1 mouse cellular context compared by ENCODE assay signal in genomic region chr3:107905942-107906341, GRCm38 (mm10).
TF ChIP-seq lines count a peak whose summit lies in the region.

No protein-coding gene starts in this region.

TF ChIP-seq in MEL, 35 proteins besides CTCF, POLR2A, EP300 and RAD21:
- TF ChIP-seq MAZ (IDR thresholded peaks at IDR 0.05; ENCODE audit: low read depth, low read length) (no peak), BHLHE40 (IDR thresholded peaks at IDR 0.05; ENCODE audit: borderline replicate concordance, low read depth, low read length) (no peak), TAL1 (IDR thresholded peaks at IDR 0.05; ENCODE audit: low read length) (peak; percentile 29), GATA1 (IDR thresholded peaks at IDR 0.05; ENCODE audit: low read depth, low read length) (peak; percentile 54), MAX (IDR thresholded peaks at IDR 0.05; ENCODE audit: low read length) (no peak), ETS1 (IDR thresholded peaks at IDR 0.05; ENCODE audit: low read depth, low read length) (no peak), KAT2A (conservative IDR thresholded peaks at IDR 0.05; ENCODE audit: low read depth, low read length) (no peak), TBP (IDR thresholded peaks at IDR 0.05; ENCODE audit: low read depth, low read length) (no peak), POLR2AphosphoS2 (IDR thresholded peaks at IDR 0.05; ENCODE audit: low read length) (no peak), ZMIZ1 (IDR thresholded peaks at IDR 0.05; ENCODE audit: low read depth, low read length) (no peak)
